Mouse (Mus musculus) megakaryocyte-erythroid progenitor cell, adult 5 weeks (primary cell): ENCODE results near the gene Tent4a. TPM values are rescaled to one million over a fixed set of nuclear protein-coding genes. Genes with fewer than 3 reads are reported as not detected.

Experiments
- polyA plus RNA-seq: library from polyadenylated mRNA; stranded (reverse); fragments of >175 nt; gene quantifications from 2 replicates; pipeline ENCODE4 v1.2.3, GENCODE M21; 2012

The Tent4a gene
- 14.3 and 15.7 TPM in 2 replicates for polyA plus RNA-seq

DNA sequence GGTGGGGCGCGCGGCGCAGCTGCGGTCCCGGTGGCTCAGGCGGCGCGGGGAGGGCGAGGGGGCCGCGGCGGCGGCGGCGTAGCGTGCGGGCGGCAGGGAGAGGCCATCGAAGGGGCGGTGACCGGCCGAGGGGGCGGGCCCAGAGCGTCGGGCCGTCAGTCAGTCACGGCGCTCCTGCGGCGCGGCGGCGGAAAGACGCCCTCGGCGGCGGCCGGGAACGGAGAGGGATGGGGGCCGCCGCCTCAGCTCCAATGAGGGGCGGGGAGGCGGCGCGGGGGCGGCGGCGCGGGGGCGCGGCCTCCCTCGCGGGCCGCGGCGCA, at the start of gene Tent4a:
Tent4a (minus strand) TSS at position 284 of the 320 bp plus-strand sequence.

DNA sequence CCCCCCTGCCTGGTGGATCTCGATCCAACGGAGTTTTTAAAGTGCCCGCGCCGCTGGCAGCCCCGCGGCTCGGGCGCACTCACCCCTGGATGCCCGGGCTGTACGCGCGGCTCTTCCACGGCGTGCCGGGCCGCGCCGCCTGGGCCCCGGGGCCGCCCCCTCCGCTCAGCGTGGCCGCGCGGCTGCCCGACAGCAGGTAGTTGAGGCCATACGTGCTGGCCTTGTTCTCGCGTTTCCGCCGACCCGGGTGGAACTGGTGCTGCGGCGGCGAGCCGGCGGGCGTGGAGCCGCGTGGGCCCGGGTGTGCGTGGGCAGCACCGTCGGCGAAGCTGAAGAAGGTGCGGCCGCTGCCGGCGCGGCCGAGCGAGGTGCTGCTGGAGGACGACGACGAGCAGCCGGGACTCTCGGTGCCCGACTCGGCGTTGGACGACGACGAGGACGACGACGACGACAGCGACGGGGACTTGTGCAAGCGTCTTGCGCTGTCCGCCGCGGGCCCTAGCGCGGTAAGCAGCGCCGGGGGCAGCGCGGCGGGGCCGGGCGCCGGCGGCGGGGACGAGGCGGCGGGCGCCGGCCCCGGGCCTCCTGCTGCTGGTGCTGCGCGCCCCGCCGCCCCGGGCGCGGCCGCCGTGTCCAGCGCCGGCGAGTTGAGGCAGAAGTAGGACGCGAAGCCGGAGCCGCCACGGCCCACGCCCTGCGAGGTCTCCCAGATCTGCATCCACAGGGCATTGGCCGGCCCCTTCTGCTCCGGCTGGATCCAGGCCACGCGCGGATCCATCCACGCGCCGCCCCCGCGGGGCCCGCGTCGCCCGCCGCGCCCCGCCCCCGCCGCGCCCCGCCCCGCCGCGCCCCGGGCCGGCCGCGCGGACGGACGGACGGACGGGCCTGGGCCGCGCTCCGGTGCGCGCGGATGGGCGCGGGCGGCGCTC, 748 bp downstream of the Tent4a start, which contains the start of gene Nsun2:
Nsun2 (plus strand) TSS at position 342 of the 929 bp plus-strand sequence.

Other genes starting within 250 kb of the Tent4a start
- gene Nsun2, start 871 bp downstream of the Tent4a start, polyA plus RNA-seq = 66.7 and 86.5 TPM in 2 replicates
- gene Srd5a1, start 76.8 kb upstream of the Tent4a start, polyA plus RNA-seq = 3.3 and 3.4 TPM in 2 replicates
- 0.11 and 0.13 TPM in 2 replicates for gene Ube2ql1, start 205.3 kb upstream of the Tent4a start, polyA plus RNA-seq